Mouse (Mus musculus) layer of hippocampus, adult 9-11 months (tissue): ENCODE results near the gene Cd28.
A peak's percentile ranks its signal among the peaks of the same experiment; 100 is the strongest.

ENCODE experiments used
- DNase-seq: peaks from one replicate; pipeline ENCODE4 v3.0.0; 2022

The Cd28 gene

GRCm38 (mm10) chr1:60751011-60751410, 34.4 kb downstream of the Cd28 start:
- no peak for DNase-seq

GRCm38 (mm10) chr1:60752986-60753385, 36.4 kb downstream of the Cd28 start:
- no peak for DNase-seq

GRCm38 (mm10) chr1:60753981-60754380, 37.4 kb downstream of the Cd28 start:
- DNase-seq = no peak

- no peak for DNase-seq
These were observed 39.0 kb downstream of the Cd28 start for GRCm38 (mm10) chr1:60755391-60756243.

GRCm38 (mm10) chr1:60757631-60758030, 41.0 kb downstream of the Cd28 start:
- DNase-seq = no peak

- DNase-seq = no peak
These were observed 41.6 kb downstream of the Cd28 start for GRCm38 (mm10) chr1:60758226-60758625.

GRCm38 (mm10) chr1:60759563-60760335, 43.1 kb downstream of the Cd28 start:
- DNase-seq = no peak

GRCm38 (mm10) chr1:60760475-60760874, 43.9 kb downstream of the Cd28 start:
- no peak for DNase-seq

GRCm38 (mm10) chr1:60761528-60762171, 45.0 kb downstream of the Cd28 start:
- no peak for DNase-seq

GRCm38 (mm10) chr1:60762451-60762850, 45.9 kb downstream of the Cd28 start:
- DNase-seq = no peak

- DNase-seq = no peak
These were observed 46.3 kb downstream of the Cd28 start for GRCm38 (mm10) chr1:60762916-60763315.

GRCm38 (mm10) chr1:60771771-60772170, 55.2 kb downstream of the Cd28 start:
- DNase-seq = no peak

GRCm38 (mm10) chr1:60773231-60773630, 56.6 kb downstream of the Cd28 start:
- DNase-seq = no peak

- no peak for DNase-seq
These were observed 59.6 kb downstream of the Cd28 start for GRCm38 (mm10) chr1:60776166-60776565.

GRCm38 (mm10) chr1:60776906-60777305, 60.3 kb downstream of the Cd28 start:
- no peak for DNase-seq

GRCm38 (mm10) chr1:60778465-60779115, 62.0 kb downstream of the Cd28 start:
- no peak for DNase-seq

- no peak for DNase-seq
These were observed 62.6 kb downstream of the Cd28 start for GRCm38 (mm10) chr1:60779176-60779575.

- no peak for DNase-seq
These were observed 65.1 kb downstream of the Cd28 start for GRCm38 (mm10) chr1:60781666-60782065.

- DNase-seq = peak; percentile 21
These were observed 77.1 kb downstream of the Cd28 start for GRCm38 (mm10) chr1:60793717-60794116.

GRCm38 (mm10) chr1:60795677-60796205, 79.1 kb downstream of the Cd28 start:
- no peak for DNase-seq

GRCm38 (mm10) chr1:60799795-60800345, 83.3 kb downstream of the Cd28 start:
- no peak for DNase-seq

GRCm38 (mm10) chr1:60801210-60801671, 84.6 kb downstream of the Cd28 start:
- DNase-seq = no peak
